Mouse (Mus musculus): ENCODE data around the gene P4ha3.

The P4ha3 gene

GRCm38 (mm10) chr7:100307872-100308653 is 22.7 kb downstream of the P4ha3 start:
- DNase-seq: no peak

DNA sequence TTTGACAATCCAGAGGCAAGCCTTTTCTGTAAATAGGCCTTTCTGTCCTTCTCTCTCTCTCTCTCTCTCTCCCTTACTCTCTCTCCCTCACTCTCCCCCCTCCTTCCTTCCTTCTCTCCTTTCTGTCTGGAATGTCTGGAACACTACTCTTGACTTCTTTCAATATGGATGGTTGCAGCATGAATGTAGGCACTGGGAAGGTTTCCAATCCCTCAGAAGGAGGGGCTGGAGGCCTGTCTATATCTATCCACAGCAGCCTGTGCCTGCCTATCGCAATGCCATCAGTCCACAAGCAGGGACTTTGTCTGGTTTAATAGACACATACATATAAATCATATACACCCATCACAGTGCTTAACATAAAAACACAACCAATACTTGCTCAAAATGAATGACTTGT is 23.9 kb downstream of the P4ha3 start:
- no peak for DNase-seq

- DNase-seq: no peak
Measured at GRCm38 (mm10) chr7:100309679-100310078, 24.4 kb downstream of the P4ha3 start.

GRCm38 (mm10) chr7:100310290-100310689 is 25.0 kb downstream of the P4ha3 start:
- DNase-seq: no peak

DNA sequence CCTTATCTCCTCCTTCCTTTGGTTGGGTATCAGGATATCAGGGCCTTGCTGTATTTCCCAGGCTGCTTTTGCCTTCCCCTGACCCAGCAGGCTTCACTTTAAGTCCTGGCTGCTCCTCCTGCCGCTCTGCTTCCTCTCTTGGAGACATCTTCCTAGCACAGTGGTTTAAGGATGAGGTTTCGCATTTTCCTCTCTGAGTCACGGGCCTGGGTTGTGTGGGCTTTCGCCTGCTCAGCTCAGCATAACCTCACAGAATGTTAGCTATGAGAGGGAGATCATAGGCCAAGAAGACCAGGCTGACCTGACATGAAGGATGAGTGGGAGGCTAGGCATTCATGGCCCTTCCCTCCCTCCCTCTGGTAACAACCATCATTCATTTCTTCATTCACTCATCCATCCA is 27.4 kb downstream of the P4ha3 start:
- DNase-seq: no peak

- DNase-seq: no peak
Measured at GRCm38 (mm10) chr7:100316924-100317323, 31.6 kb downstream of the P4ha3 start.

- DNase-seq: no peak
Measured at GRCm38 (mm10) chr7:100317534-100317933, 32.2 kb downstream of the P4ha3 start.

GRCm38 (mm10) chr7:100323721-100324120 is 38.4 kb downstream of the P4ha3 start:
- DNase-seq: no peak

GRCm38 (mm10) chr7:100325482-100325881 is 40.2 kb downstream of the P4ha3 start:
- DNase-seq: peak; percentile 46 to 51

GRCm38 (mm10) chr7:100327514-100327913 is 42.2 kb downstream of the P4ha3 start:
- no peak for DNase-seq

- no peak for DNase-seq
Measured at GRCm38 (mm10) chr7:100328636-100329035, 43.3 kb downstream of the P4ha3 start.

GRCm38 (mm10) chr7:100331269-100331668 is 45.9 kb downstream of the P4ha3 start:
- DNase-seq: no peak

GRCm38 (mm10) chr7:100335921-100336320 is 50.6 kb downstream of the P4ha3 start:
- no peak for DNase-seq

DNA sequence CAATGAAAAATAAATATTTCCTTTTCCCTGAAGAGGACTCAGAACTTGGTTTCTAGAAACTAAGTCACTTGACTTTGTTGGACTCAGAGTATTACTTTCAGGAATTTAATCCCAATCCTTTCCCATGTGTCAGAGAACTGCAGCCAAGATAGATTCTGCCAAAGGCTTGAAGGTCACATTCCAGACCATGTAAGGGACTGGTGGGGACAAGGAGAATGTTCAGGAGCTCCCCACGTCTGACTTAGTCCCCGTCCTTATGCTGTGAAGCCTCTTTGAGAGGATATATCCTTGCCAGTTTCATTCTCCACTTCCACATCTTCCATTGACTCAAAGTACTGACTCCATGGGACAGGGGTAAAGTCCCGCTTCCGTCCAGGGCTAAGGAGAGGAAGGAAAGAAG is 69.7 kb downstream of the P4ha3 start:
- DNase-seq: no peak

- DNase-seq: no peak
Measured at GRCm38 (mm10) chr7:100356324-100356723, 71.0 kb downstream of the P4ha3 start.

DNA sequence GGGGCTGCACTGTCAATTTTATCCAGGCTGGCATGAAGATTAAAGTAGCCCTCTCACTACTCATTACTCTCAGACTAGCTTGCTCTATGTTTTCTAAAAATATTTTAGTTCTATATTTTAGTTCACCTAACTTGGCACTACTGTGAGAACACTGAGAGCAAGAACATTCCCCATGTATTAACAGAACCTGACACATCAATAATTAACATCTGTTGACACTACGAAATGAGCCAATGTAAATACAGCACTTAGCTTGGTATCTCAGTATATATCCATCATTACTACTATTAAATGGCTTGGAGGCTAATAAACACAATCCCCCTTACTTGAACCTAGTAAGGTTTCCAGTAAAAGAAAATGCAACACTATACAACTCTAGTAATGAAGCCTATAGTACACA is 71.4 kb downstream of the P4ha3 start:
- DNase-seq: no peak

DNA sequence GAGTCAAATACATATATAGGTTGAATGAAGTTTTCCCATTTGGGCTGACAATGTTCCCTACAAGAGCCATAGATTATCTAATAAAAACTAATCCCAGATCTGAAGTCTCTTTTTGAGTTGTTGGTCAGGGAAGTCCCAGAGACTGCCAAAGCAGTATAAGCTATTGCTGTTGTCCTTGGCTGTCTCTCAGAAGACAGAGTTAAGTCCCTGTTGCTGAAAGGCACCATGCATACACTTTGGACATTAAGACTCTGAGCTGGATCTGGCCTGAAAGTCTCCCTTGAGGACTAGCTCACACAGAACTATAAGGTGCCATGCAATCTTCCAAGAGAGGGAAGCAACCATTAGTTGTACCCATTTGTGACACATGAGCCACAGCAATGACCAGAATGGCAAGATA is 72.5 kb downstream of the P4ha3 start:
- DNase-seq: no peak

DNA sequence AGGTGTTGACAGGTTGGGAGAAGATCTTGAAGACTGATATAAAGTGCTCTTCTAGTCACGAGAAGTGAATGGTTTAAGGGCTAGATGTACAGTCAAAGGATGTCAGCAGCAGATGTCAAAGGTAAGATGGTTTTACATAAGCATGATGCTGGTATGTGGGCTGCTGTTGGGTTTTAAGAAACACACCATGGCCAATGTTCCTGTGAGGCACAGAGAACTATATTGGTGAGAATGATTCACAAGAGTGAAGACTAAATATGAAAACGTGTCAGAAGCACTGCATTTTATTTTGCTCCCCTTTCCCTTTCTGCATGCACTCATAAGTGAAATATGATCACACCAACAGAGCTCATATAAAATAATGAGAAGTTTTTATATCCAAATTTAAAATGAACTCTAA is 77.8 kb downstream of the P4ha3 start:
- no peak for DNase-seq

GRCm38 (mm10) chr7:100364888-100365287 is 79.6 kb downstream of the P4ha3 start:
- DNase-seq: no peak
